ENCODE assay signal across 19 mouse cellular contexts in the genomic region with DNA sequence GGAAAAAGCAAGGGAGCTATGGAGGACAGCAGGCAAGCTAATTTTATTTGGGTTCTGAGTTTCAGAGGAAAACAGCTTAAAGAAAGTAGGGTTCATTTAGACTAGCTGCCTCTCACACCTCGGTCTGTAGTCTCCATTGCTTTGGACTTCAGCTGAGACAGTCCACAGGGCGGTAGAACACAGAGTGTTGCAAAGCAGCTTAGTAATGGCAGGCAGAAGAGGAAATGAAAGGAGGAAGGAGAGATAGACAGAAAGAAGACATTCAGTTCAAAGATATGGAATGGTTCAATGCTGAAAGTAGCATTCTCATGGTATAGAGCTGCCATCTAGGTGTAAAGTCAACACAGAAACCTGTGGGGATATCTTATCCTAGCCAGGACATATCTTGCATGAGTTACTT.
"Had no signal": no experiment of that assay in that cellular context is flagged by ENCODE, and none has a peak within 500 bp of the region (broad histone marks: within the 10 kb centered on the region; RNA-seq: fewer than 3 reads in every experiment).

No protein-coding gene starts in this region.

- H3K27me3 ChIP-seq: kidney, embryonic 15.5 days; liver, embryonic 13.5 days; midbrain, embryonic 12.5 days; midbrain, embryonic 15.5 days; neural tube, embryonic 12.5 days; neural tube, embryonic 15.5 days; stomach, embryonic 15.5 days had no signal

- ATAC-seq: midbrain, embryonic 15.5 days had no signal

- H3K36me3 ChIP-seq: kidney, embryonic 15.5 days; liver, embryonic 13.5 days; midbrain, embryonic 12.5 days; midbrain, embryonic 15.5 days; neural tube, embryonic 12.5 days; neural tube, embryonic 15.5 days; stomach, embryonic 15.5 days had no signal

- H3K27ac ChIP-seq: kidney, embryonic 15.5 days; liver, embryonic 13.5 days; midbrain, embryonic 12.5 days; midbrain, embryonic 15.5 days; neural tube, embryonic 12.5 days; neural tube, embryonic 15.5 days; stomach, embryonic 15.5 days had no signal

- H3K9ac ChIP-seq: kidney, embryonic 15.5 days; liver, embryonic 13.5 days; midbrain, embryonic 12.5 days; midbrain, embryonic 15.5 days; neural tube, embryonic 12.5 days; neural tube, embryonic 15.5 days; stomach, embryonic 15.5 days had no signal

- H3K4me2 ChIP-seq: kidney, embryonic 15.5 days; liver, embryonic 13.5 days; midbrain, embryonic 12.5 days; midbrain, embryonic 15.5 days; neural tube, embryonic 12.5 days; neural tube, embryonic 15.5 days; stomach, embryonic 15.5 days had no signal

- DNase-seq: kidney, adult 11 months; kidney, adult 8-10 months; kidney, postnatal 10 days; kidney, postnatal 36 days; liver, embryonic 13.5 days; lung, adult 2 months; lung, postnatal 14 days; lung, postnatal 4 days; right cerebral cortex, adult 18-20 months; right cerebral cortex, postnatal 25 days; spleen, adult 18-20 months; thymus, adult 18-20 months; thymus, postnatal 4 days had no signal

- H3K4me1 ChIP-seq: kidney, embryonic 15.5 days; liver, embryonic 13.5 days; midbrain, embryonic 12.5 days; midbrain, embryonic 15.5 days; neural tube, embryonic 12.5 days; neural tube, embryonic 15.5 days; stomach, embryonic 15.5 days had no signal

- H3K9me3 ChIP-seq: kidney, embryonic 15.5 days; liver, embryonic 13.5 days; midbrain, embryonic 12.5 days; midbrain, embryonic 15.5 days; neural tube, embryonic 12.5 days; neural tube, embryonic 15.5 days; stomach, embryonic 15.5 days had no signal

- H3K4me3 ChIP-seq: kidney, embryonic 15.5 days; liver, embryonic 13.5 days; midbrain, embryonic 12.5 days; midbrain, embryonic 15.5 days; neural tube, embryonic 12.5 days; neural tube, embryonic 15.5 days; stomach, embryonic 15.5 days had no signal
